Mouse (Mus musculus): ENCODE results near the gene Fgfr2. TPM values are rescaled to one million over a fixed set of nuclear protein-coding genes. Genes with fewer than 3 reads are reported as not detected.
A peak's percentile ranks its signal among the peaks of the same experiment; 100 is the strongest.

The Fgfr2 gene
- polyA plus RNA-seq, 1 experiment from 2014 or later, result 67.0 TPM

GRCm38 (mm10) chr7:130709372-130710274 lies 2413.5 kb downstream of the Fgfr2 start:
- Histone ChIP-seq H3K27ac (peak overlapping the region; percentile 82), H3K4me1 (replicated peaks) (peaks cover 33% of the 10 kb centered on the region), H3K9me3 (no peaks in the 10 kb centered on the region), H3K36me3 (no peaks in the 10 kb centered on the region), H3K9ac (no peak overlapping the region), H3K4me3 (replicated peaks) (no peak overlapping the region), H3K27me3 (replicated peaks) (no peaks in the 10 kb centered on the region), H3K4me2 (replicated peaks) (peak overlapping the region; percentile 50)
- peak; percentile 79 for ATAC-seq
- WGBS, result 33% methylated on average over 9 of the region's 9 CpGs

DNA sequence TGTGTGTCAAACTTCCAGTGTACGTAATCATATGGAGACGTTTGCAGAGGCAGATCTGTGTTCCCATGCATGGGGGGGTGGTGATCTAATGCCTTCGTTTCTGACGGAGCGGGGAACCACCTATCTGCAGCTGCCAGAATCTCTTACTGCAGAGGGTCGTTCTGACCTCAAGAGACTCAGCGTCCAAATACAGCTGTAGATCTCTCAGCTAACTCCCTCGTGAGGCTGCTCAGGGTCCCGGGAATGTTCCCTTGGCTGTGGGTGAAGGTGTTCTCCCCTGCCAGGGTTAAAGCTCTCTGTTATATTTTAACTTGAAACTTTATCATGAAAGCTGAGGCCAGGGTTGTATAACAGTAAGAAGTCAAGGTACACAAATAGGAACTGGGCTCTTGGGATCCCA lies 2414.2 kb downstream of the Fgfr2 start:
- H3K4me2 ChIP-seq (replicated peaks), result peak overlapping the region; percentile 50
- no peak overlapping the region; the same call in 1 of the 2 replicates for H3K4me3 ChIP-seq (replicated peaks)
- H3K36me3 ChIP-seq, result no peaks in the 10 kb centered on the region
- peak; percentile 86 for ATAC-seq
- H3K4me1 ChIP-seq (replicated peaks), result peaks cover 33% of the 10 kb centered on the region
- no peaks in the 10 kb centered on the region for H3K27me3 ChIP-seq (replicated peaks)
- no peak overlapping the region for H3K9ac ChIP-seq
- WGBS, result 8% methylated on average over 9 of the region's 9 CpGs
- no peaks in the 10 kb centered on the region for H3K9me3 ChIP-seq
- H3K27ac ChIP-seq, result peak overlapping the region; percentile 82

DNA sequence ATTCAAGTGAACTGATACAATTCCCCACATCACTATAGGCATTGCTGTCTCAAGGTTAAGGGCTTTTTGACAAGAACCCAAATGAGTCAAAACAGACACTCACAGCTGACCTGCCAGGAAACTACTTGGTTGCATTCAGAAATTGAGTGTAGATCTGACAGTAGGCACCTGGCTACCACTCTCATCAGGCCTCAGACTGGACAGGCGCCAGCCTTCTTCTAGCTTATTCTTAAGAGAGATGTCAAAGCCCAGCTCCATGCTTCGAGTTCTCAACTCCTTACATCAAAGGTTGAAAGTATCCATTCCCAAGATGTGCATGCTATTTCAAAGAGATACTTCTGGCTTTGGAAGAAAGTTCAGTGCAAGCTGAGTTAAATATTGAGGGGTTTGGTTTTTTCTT lies 2417.9 kb downstream of the Fgfr2 start:
- Histone ChIP-seq H3K4me1 (replicated peaks) (peaks cover 22% of the 10 kb centered on the region), H3K9me3 (no peaks in the 10 kb centered on the region), H3K27me3 (replicated peaks) (no peaks in the 10 kb centered on the region), H3K9ac (no peak overlapping the region), H3K27ac (no peak overlapping the region), H3K4me2 (replicated peaks) (no peak overlapping the region), H3K4me3 (replicated peaks) (no peak overlapping the region), H3K36me3 (no peaks in the 10 kb centered on the region)
- ATAC-seq, result no peak
- WGBS, result 81% methylated on average over 2 of the region's 2 CpGs

GRCm38 (mm10) chr7:130701336-130701735 lies 2421.8 kb downstream of the Fgfr2 start:
- no peak overlapping the region for H3K9ac ChIP-seq
- H3K27me3 ChIP-seq (replicated peaks), result no peaks in the 10 kb centered on the region
- H3K36me3 ChIP-seq, result no peaks in the 10 kb centered on the region
- no peaks in the 10 kb centered on the region for H3K9me3 ChIP-seq
- ATAC-seq, result no peak
- peaks cover 15% of the 10 kb centered on the region for H3K4me1 ChIP-seq (replicated peaks)
- H3K27ac ChIP-seq, result no peak overlapping the region
- H3K4me2 ChIP-seq (replicated peaks), result no peak overlapping the region
- H3K4me3 ChIP-seq (replicated peaks), result no peak overlapping the region
- 84% methylated on average over 1 of the region's 1 CpGs for WGBS

DNA sequence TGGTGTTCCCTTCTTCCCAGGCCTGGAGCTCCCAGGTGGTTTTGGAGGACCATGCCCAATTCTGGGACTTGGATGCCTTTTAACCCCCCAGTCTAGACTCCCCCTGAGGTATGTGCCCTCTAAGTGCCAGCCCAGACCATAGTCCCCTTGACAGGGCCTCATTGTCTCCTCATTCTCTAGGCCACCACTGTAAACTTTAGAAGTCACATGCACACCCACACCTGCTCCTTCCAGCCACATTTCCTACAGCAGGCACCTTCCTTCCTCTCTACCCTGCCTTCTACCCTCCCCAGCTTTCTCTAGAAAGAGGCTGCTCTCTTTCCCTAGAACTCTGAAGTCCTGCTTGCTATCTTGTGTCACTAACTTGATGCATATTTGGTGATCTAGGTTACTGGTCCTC lies 2424.7 kb downstream of the Fgfr2 start:
- Histone ChIP-seq H3K4me3 (replicated peaks) (no peak overlapping the region), H3K27me3 (replicated peaks) (no peaks in the 10 kb centered on the region), H3K9me3 (no peaks in the 10 kb centered on the region), H3K27ac (no peak overlapping the region), H3K4me2 (replicated peaks) (no peak overlapping the region), H3K36me3 (no peaks in the 10 kb centered on the region), H3K4me1 (replicated peaks) (peaks cover 31% of the 10 kb centered on the region), H3K9ac (no peak overlapping the region)
- ATAC-seq, result peak; percentile 27; the same call in 1 of the 2 replicates

DNA sequence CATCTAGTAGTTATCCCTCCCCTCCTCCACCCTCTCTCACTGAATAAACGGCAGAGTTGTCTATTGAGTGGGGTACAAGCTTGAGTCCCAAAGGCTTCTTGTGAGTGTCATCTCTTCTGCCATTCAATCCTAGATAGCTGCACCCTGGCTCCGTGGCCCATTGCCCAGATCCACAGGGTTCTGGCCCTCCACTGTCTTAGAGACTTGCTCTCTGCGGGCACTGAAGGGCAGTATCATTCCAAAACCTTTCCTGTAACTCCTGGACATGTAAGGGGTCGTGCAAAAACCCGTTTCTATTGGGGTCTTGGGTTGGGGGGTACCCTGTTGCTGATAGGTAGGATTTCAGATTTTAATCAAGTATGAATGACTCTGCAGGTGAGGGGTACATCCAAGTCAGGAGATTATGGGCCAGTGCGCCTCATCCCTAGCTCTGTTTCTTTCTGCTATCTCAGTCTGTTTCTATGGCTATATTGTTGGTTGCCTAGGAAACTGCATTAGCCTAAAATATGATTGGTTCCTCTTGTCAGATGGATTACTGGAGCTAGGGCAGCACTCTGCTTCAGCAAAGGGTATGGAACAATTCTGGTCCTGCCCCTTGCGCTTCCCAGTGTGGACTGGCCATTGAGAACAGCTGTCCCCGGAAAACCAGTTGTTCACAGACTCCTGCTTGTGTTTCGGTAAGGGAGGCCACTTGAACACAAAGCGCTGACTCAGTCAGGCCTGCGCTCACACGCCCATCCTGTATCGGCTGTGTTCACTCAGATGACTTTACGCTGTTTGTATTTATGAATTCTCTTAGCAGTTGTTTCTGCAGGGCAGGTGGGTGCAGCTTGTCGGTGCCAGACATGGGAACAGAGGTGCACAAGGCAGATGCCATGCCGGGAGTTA lies 2426.6 kb downstream of the Fgfr2 start:
- no peaks in the 10 kb centered on the region for H3K36me3 ChIP-seq
- H3K27me3 ChIP-seq (replicated peaks), result no peaks in the 10 kb centered on the region
- no peak overlapping the region for H3K4me3 ChIP-seq (replicated peaks)
- H3K27ac ChIP-seq, result no peak overlapping the region; the same call in 1 of the 2 replicates
- no peaks in the 10 kb centered on the region for H3K9me3 ChIP-seq
- no peak overlapping the region for H3K4me2 ChIP-seq (replicated peaks)
- no peak for ATAC-seq
- WGBS, result 70% methylated on average over 16 of the region's 16 CpGs
- H3K4me1 ChIP-seq (replicated peaks), result peaks cover 47% of the 10 kb centered on the region
- no peak overlapping the region for H3K9ac ChIP-seq

- ATAC-seq, result no peak
- no peaks in the 10 kb centered on the region for H3K36me3 ChIP-seq
- H3K4me2 ChIP-seq (replicated peaks), result no peak overlapping the region
- no peaks in the 10 kb centered on the region for H3K27me3 ChIP-seq (replicated peaks)
- H3K4me1 ChIP-seq (replicated peaks), result peaks cover 52% of the 10 kb centered on the region
- H3K27ac ChIP-seq, result no peak overlapping the region
- no peak overlapping the region for H3K4me3 ChIP-seq (replicated peaks)
- WGBS, result 66% methylated on average over 13 of the region's 13 CpGs
- no peaks in the 10 kb centered on the region for H3K9me3 ChIP-seq
- no peak overlapping the region for H3K9ac ChIP-seq
Observed at GRCm38 (mm10) chr7:130695669-130696338, 2427.3 kb downstream of the Fgfr2 start.

DNA sequence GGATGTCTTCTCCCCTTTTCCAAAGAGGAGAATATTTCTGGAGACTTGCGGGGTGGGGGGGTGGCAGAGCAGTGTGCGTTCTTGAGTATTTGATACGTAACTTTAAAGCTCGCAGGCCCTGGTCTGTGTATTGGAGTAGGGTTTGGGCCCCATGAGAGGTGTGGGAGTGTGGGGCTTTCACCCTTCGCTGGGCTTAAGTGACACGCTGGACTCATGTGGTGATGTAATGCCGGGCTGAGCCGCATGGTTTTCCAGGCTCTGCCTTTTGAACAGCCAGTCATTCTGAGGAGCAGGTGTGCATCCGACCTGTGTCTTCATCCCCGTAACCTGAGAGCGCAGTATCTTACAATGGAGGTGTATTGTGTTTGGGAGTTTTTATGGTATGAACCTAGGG lies 2429.4 kb downstream of the Fgfr2 start:
- H3K4me1 ChIP-seq (replicated peaks), result peaks cover 52% of the 10 kb centered on the region
- H3K27ac ChIP-seq, result 0 out of 2 replicates have a peak overlapping the region, but pooled peaks have one; percentile 94

GRCm38 (mm10) chr7:130692943-130693799 lies 2430.0 kb downstream of the Fgfr2 start:
- Histone ChIP-seq H3K9me3 (no peaks in the 10 kb centered on the region), H3K4me1 (replicated peaks) (peaks cover 47% of the 10 kb centered on the region), H3K4me2 (replicated peaks) (peak overlapping the region; percentile 86), H3K27me3 (replicated peaks) (no peaks in the 10 kb centered on the region), H3K36me3 (no peaks in the 10 kb centered on the region), H3K9ac (peak overlapping the region; percentile 71), H3K27ac (peak overlapping the region; percentile 94), H3K4me3 (replicated peaks) (peak overlapping the region; percentile 58)
- ATAC-seq, result peak; percentile 71
- WGBS, result 10% methylated on average over 19 of the region's 19 CpGs

More for the DNA sequence above, 2429.4 kb downstream of the Fgfr2 start:
- WGBS, result 35% methylated on average over 11 of the region's 11 CpGs
- Histone ChIP-seq H3K36me3 (no peaks in the 10 kb centered on the region), H3K9ac (peak overlapping the region; percentile 71; the same call in 1 of the 2 replicates), H3K9me3 (no peaks in the 10 kb centered on the region), H3K4me3 (replicated peaks) (peak overlapping the region; percentile 58), H3K27me3 (replicated peaks) (no peaks in the 10 kb centered on the region), H3K4me2 (replicated peaks) (peak overlapping the region; percentile 86)
- no peak for ATAC-seq

DNA sequence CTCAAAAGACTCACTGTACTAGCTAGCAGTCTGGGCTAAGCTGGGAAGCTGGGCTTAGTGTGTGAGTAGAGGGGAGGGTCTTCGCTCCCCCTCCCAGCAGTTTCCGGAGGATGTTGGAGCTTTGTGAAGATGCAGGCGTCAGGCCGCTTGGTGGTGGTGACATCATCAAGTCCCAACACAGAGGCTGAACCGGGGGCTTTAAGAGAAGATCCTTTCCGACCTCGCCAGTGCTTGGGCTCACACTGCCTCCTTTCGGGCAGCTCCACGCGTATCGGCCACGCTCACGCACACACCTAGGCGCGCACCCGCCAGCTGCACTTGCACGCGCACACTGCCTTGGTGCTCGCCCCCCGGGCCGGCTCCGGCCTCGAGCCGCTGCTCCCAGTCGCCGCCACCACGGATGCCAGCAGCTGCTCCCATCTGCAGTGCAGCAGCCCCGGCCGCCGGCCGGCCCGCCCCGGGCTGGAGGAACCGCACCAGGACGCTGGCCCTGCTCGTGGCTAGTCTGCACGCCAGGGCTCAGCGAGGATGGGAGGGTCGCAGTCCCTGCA lies 2430.7 kb downstream of the Fgfr2 start:
- peak; percentile 78 for ATAC-seq

GRCm38 (mm10) chr7:130691931-130692330 lies 2431.2 kb downstream of the Fgfr2 start:
- peak overlapping the region; percentile 27; the same call in 1 of the 2 replicates for H3K9ac ChIP-seq
- H3K27ac ChIP-seq, result peak overlapping the region; percentile 94; the same call in 1 of the 2 replicates
- peaks cover 41% of the 10 kb centered on the region for H3K4me1 ChIP-seq (replicated peaks)
- H3K36me3 ChIP-seq, result no peaks in the 10 kb centered on the region
- 9% methylated on average over 2 of the region's 2 CpGs for WGBS
- H3K4me2 ChIP-seq (replicated peaks), result peak overlapping the region; percentile 86; the same call in 1 of the 2 replicates
- H3K27me3 ChIP-seq (replicated peaks), result no peaks in the 10 kb centered on the region
- H3K9me3 ChIP-seq, result no peaks in the 10 kb centered on the region
- H3K4me3 ChIP-seq (replicated peaks), result no peak overlapping the region
- 0 out of 2 replicates have a peak, but pooled peaks have one; percentile 9 for ATAC-seq

More for the DNA sequence above, 2430.7 kb downstream of the Fgfr2 start:
- peaks cover 45% of the 10 kb centered on the region for H3K4me1 ChIP-seq (replicated peaks)
- H3K36me3 ChIP-seq, result no peaks in the 10 kb centered on the region
- H3K27ac ChIP-seq, result peak overlapping the region; percentile 94
- WGBS, result 4% methylated on average over 39 of the region's 39 CpGs
- H3K27me3 ChIP-seq (replicated peaks), result no peaks in the 10 kb centered on the region
- peak overlapping the region; percentile 86 for H3K4me2 ChIP-seq (replicated peaks)
- H3K9ac ChIP-seq, result peak overlapping the region; percentile 71
- H3K4me3 ChIP-seq (replicated peaks), result peak overlapping the region; percentile 58
- no peaks in the 10 kb centered on the region for H3K9me3 ChIP-seq
